Mouse (Mus musculus) ES-Bruce4 (cell line): ENCODE measurements at regions not wholly inside any gene's neighbourhood (a gene's known extent, or its start where the extent isn't known, plus 50 kb on each side); places are given as distances from the start of the nearest gene placed in this dataset.

Source experiments
- CTCF ChIP-seq: IDR thresholded peaks from one replicate; pipeline ENCODE4 v1.8.1; 2011; ENCODE audit warnings: low read depth, low read length
- POLR2A ChIP-seq: IDR thresholded peaks from one replicate; pipeline ENCODE4 v1.8.1; 2011; ENCODE audit warnings: low read length; ENCODE audit not compliant: insufficient read depth

- no peak for TF ChIP-seq POLR2A
- TF ChIP-seq CTCF: no peak
These were observed 66.5 kb upstream of the 1700016C15Rik start for GRCm38 (mm10) chr1:177663163-177663562.
